Mouse (Mus musculus): Measurements from ENCODE around the gene Arhgap33. TPM values are rescaled to one million over a fixed set of nuclear protein-coding genes. Genes with fewer than 3 reads are reported as not detected.

The Arhgap33 gene
- polyA plus RNA-seq, 1 experiment from 2014 or later, result 4.0 TPM

- Histone ChIP-seq H3K36me3 (peaks cover 41% of the 10 kb centered on the region), H3K4me1 (peaks cover 47% of the 10 kb centered on the region), H3K4me2 (peak overlapping the region; percentile 82), H3K27me3 (replicated peaks) (no peaks in the 10 kb centered on the region), H3K9ac (peak overlapping the region; percentile 75), H3K4me3 (peak overlapping the region; percentile 83), H3K9me3 (replicated peaks) (no peaks in the 10 kb centered on the region), H3K27ac (peak overlapping the region; percentile 83)
- under 1% methylated on average over 27 of the region's 27 CpGs for WGBS (ENCODE audit: insufficient replicate concordance)
- no peak for ATAC-seq
These were observed 27.8 kb upstream of the Arhgap33 start for GRCm38 (mm10) chr7:30562526-30563116.

- no peaks in the 10 kb centered on the region for H3K9me3 ChIP-seq (replicated peaks)
- no peaks in the 10 kb centered on the region for H3K27me3 ChIP-seq (replicated peaks)
- H3K36me3 ChIP-seq, result peaks cover 41% of the 10 kb centered on the region
- H3K9ac ChIP-seq, result peak overlapping the region; percentile 63
- WGBS (ENCODE audit: insufficient replicate concordance), result 73% methylated on average over 2 of the region's 2 CpGs
- peak overlapping the region; percentile 80 for H3K4me2 ChIP-seq
- no peak for ATAC-seq
- H3K4me1 ChIP-seq, result peaks cover 53% of the 10 kb centered on the region
- H3K27ac ChIP-seq, result peak overlapping the region; percentile 88
- H3K4me3 ChIP-seq, result peak overlapping the region; percentile 79
These were observed 25.4 kb upstream of the Arhgap33 start for GRCm38 (mm10) chr7:30560296-30560695.

GRCm38 (mm10) chr7:30559443-30559954 lies 24.6 kb upstream of the Arhgap33 start, which contains the start of gene Lin37:
Gene Lin37 (minus strand): TSS chr7:30559838.
- 1% methylated on average over 20 of the region's 20 CpGs for WGBS (ENCODE audit: insufficient replicate concordance)
- peak within 1 kb of the TSS; percentile 79 for H3K4me3 ChIP-seq
- H3K27me3 ChIP-seq (replicated peaks), result no peaks in the 10 kb centered on the region
- H3K4me1 ChIP-seq, result peaks cover 53% of the 10 kb centered on the region
- peak within 1 kb of the TSS; percentile 88 for H3K27ac ChIP-seq
- peak within 1 kb of the TSS; percentile 76 for H3K9ac ChIP-seq
- peak within 1 kb of the TSS; percentile 80 for H3K4me2 ChIP-seq
- ATAC-seq, result peak; percentile 82
- H3K36me3 ChIP-seq, result peaks cover 41% of the 10 kb centered on the region
- H3K9me3 ChIP-seq (replicated peaks), result no peaks in the 10 kb centered on the region

- Histone ChIP-seq H3K27ac (peak overlapping the region; percentile 88), H3K9ac (peak overlapping the region; percentile 76), H3K4me3 (peak overlapping the region; percentile 79), H3K27me3 (replicated peaks) (no peaks in the 10 kb centered on the region), H3K4me1 (peaks cover 49% of the 10 kb centered on the region), H3K36me3 (peaks cover 43% of the 10 kb centered on the region), H3K9me3 (replicated peaks) (no peaks in the 10 kb centered on the region), H3K4me2 (peak overlapping the region; percentile 80)
- ATAC-seq, result peak; percentile 40
- 8% methylated on average over 12 of the region's 12 CpGs for WGBS (ENCODE audit: insufficient replicate concordance)
These were observed 24.0 kb upstream of the Arhgap33 start for GRCm38 (mm10) chr7:30558656-30559442.

GRCm38 (mm10) chr7:30557901-30558514 lies 23.1 kb upstream of the Arhgap33 start:
- Histone ChIP-seq H3K27ac (peak overlapping the region; percentile 88), H3K4me1 (peaks cover 53% of the 10 kb centered on the region), H3K36me3 (peaks cover 43% of the 10 kb centered on the region), H3K9ac (peak overlapping the region; percentile 76), H3K4me2 (peak overlapping the region; percentile 80), H3K9me3 (replicated peaks) (no peaks in the 10 kb centered on the region), H3K4me3 (peak overlapping the region; percentile 79), H3K27me3 (replicated peaks) (no peaks in the 10 kb centered on the region)
- ATAC-seq, result no peak
- 89% methylated on average over 13 of the region's 13 CpGs for WGBS (ENCODE audit: insufficient replicate concordance)

- Histone ChIP-seq H3K4me1 (peaks cover 54% of the 10 kb centered on the region), H3K27ac (no peak overlapping the region), H3K36me3 (peaks cover 43% of the 10 kb centered on the region), H3K27me3 (replicated peaks) (no peaks in the 10 kb centered on the region), H3K9ac (no peak overlapping the region), H3K4me2 (no peak overlapping the region), H3K9me3 (replicated peaks) (no peaks in the 10 kb centered on the region), H3K4me3 (no peak overlapping the region)
- no peak for ATAC-seq
- WGBS (ENCODE audit: insufficient replicate concordance), result 88% methylated on average over 18 of the region's 18 CpGs
These were observed 22.2 kb upstream of the Arhgap33 start for GRCm38 (mm10) chr7:30556894-30557536.

GRCm38 (mm10) chr7:30553810-30554584 lies 19.1 kb upstream of the Arhgap33 start:
- H3K36me3 ChIP-seq, result peaks cover 44% of the 10 kb centered on the region
- H3K4me1 ChIP-seq, result peaks cover 49% of the 10 kb centered on the region
- H3K4me3 ChIP-seq, result peak overlapping the region; percentile 72
- H3K27ac ChIP-seq, result 0 out of 2 replicates have a peak overlapping the region, but pooled peaks have one; percentile 94
- no peaks in the 10 kb centered on the region for H3K27me3 ChIP-seq (replicated peaks)
- ATAC-seq, result no peak
- H3K9ac ChIP-seq, result peak overlapping the region; percentile 91
- H3K9me3 ChIP-seq (replicated peaks), result no peaks in the 10 kb centered on the region
- H3K4me2 ChIP-seq, result peak overlapping the region; percentile 99
- 86% methylated on average over 22 of the region's 22 CpGs for WGBS (ENCODE audit: insufficient replicate concordance)

- Histone ChIP-seq H3K36me3 (peaks cover 50% of the 10 kb centered on the region), H3K4me1 (peaks cover 40% of the 10 kb centered on the region), H3K4me2 (peak overlapping the region; percentile 99), H3K9ac (peak overlapping the region; percentile 91), H3K9me3 (replicated peaks) (no peaks in the 10 kb centered on the region), H3K27ac (peak overlapping the region; percentile 94), H3K27me3 (replicated peaks) (no peaks in the 10 kb centered on the region), H3K4me3 (peak overlapping the region; percentile 72)
- no peak for ATAC-seq
- 7% methylated on average over 23 of the region's 23 CpGs for WGBS (ENCODE audit: insufficient replicate concordance)
These were observed 18.2 kb upstream of the Arhgap33 start for GRCm38 (mm10) chr7:30553021-30553589.

- Histone ChIP-seq H3K4me1 (peaks cover 33% of the 10 kb centered on the region), H3K9me3 (replicated peaks) (no peaks in the 10 kb centered on the region), H3K27me3 (replicated peaks) (no peaks in the 10 kb centered on the region), H3K27ac (peak within 1 kb of the TSS; percentile 94), H3K9ac (peak within 1 kb of the TSS; percentile 91), H3K4me3 (peak within 1 kb of the TSS; percentile 72), H3K4me2 (peak within 1 kb of the TSS; percentile 99), H3K36me3 (peaks cover 44% of the 10 kb centered on the region)
- peak; percentile 93 for ATAC-seq
- under 1% methylated on average over 44 of the region's 44 CpGs for WGBS (ENCODE audit: insufficient replicate concordance)
These were observed 17.5 kb upstream of the Arhgap33 start, which contains the start of the genes Hspb6 and Proser3 for GRCm38 (mm10) chr7:30552102-30553020. Gene Hspb6 (plus strand): TSS chr7:30552178. Gene Proser3 (minus strand): TSS chr7:30552299.
